Mouse (Mus musculus) limb, embryonic 10.5 days (tissue): ENCODE data around the gene Lrrc63. TPM values are rescaled to one million over a fixed set of nuclear protein-coding genes. Genes with fewer than 3 reads are reported as not detected.

ENCODE experiments used
- DNase-seq: peaks from one replicate; pipeline ENCODE4 v3.0.0-alpha.2; 2017; ENCODE audit warnings: low spot score
- H3K27ac ChIP-seq: fragments of 300-500 bp; sonication (generic); 2 replicates; pipeline ENCODE4 v1.5.1; 2016; ENCODE audit warnings: mild to moderate bottlenecking
- H3K27me3 ChIP-seq: fragments of 300-500 bp; sonication (generic); 2 replicates; pipeline ENCODE4 v1.6.1; 2016; ENCODE audit warnings: low read depth, mild to moderate bottlenecking; ENCODE audit not compliant: poor library complexity, severe bottlenecking
- H3K36me3 ChIP-seq: fragments of 300-500 bp; sonication (generic); 2 replicates; pipeline ENCODE4 v1.6.1; 2016; ENCODE audit warnings: mild to moderate bottlenecking, moderate library complexity
- H3K4me1 ChIP-seq: fragments of 300-500 bp; sonication (generic); 2 replicates; pipeline ENCODE4 v1.6.1; 2016
- H3K4me3 ChIP-seq: fragments of 300-500 bp; sonication (generic); 2 replicates; pipeline ENCODE4 v1.5.1; 2016; ENCODE audit warnings: mild to moderate bottlenecking, moderate library complexity
- H3K9me3 ChIP-seq: fragments of 300-500 bp; sonication (generic); replicated peaks from 2 replicates; pipeline ENCODE4 v1.6.1; 2016; ENCODE audit warnings: mild to moderate bottlenecking
- WGBS: fragments of 180-500 bp; shearing (Covaris S2); methylation state at CpG from one replicate; pipeline ENCODE4 v1.1.7; 2016; 5-methylcytosine and 5-hydroxymethylcytosine counted together
- polyA plus RNA-seq: library from polyadenylated mRNA; unstranded; fragments of >200 nt; fragmentation: Nextera tagmentation; extraction: Ambion mirVana; gene quantifications from 2 replicates; pipeline ENCODE4 v1.2.1, GENCODE M21; 2016

Lrrc63 gene
- polyA plus RNA-seq, 1 experiment from 2014 or later, result 0.05 TPM

- no peaks in the 10 kb centered on the region for H3K36me3 ChIP-seq
- H3K4me3 ChIP-seq, result no peak overlapping the region
- no peaks in the 10 kb centered on the region for H3K9me3 ChIP-seq
- no peak overlapping the region for H3K27ac ChIP-seq
- no peaks in the 10 kb centered on the region for H3K4me1 ChIP-seq
- no peak for DNase-seq
- 71% methylated on average over 8 of the region's 8 CpGs for WGBS
- no peaks in the 10 kb centered on the region for H3K27me3 ChIP-seq
Measured at GRCm38 (mm10) chr14:75052451-75052850, 78.2 kb downstream of the Lrrc63 start.

- no peaks in the 10 kb centered on the region for H3K27me3 ChIP-seq
- no peaks in the 10 kb centered on the region for H3K36me3 ChIP-seq
- H3K4me1 ChIP-seq, result no peaks in the 10 kb centered on the region
- H3K4me3 ChIP-seq, result no peak overlapping the region
- no peak for DNase-seq
- H3K27ac ChIP-seq, result no peak overlapping the region
- WGBS, result 79% methylated on average over 7 of the region's 7 CpGs
- no peaks in the 10 kb centered on the region for H3K9me3 ChIP-seq
Measured at GRCm38 (mm10) chr14:75045184-75045583, 85.5 kb downstream of the Lrrc63 start.

- Histone ChIP-seq H3K4me3 (no peak overlapping the region), H3K9me3 (no peaks in the 10 kb centered on the region), H3K36me3 (no peaks in the 10 kb centered on the region), H3K27me3 (no peaks in the 10 kb centered on the region), H3K4me1 (no peaks in the 10 kb centered on the region), H3K27ac (no peak overlapping the region)
- DNase-seq, result peak; percentile 43
- 60% methylated on average over 11 of the region's 11 CpGs for WGBS
Measured at GRCm38 (mm10) chr14:75035431-75035830, 95.2 kb downstream of the Lrrc63 start.

Other genes with a start within 250 kb of the Lrrc63 start
- 7.0 and 9.9 TPM in 2 replicates for gene Lrch1, start 183.0 kb downstream of the Lrrc63 start, polyA plus RNA-seq
- 0.10 and 0.30 TPM in 2 replicates for gene Rubcnl, start 114.9 kb downstream of the Lrrc63 start, polyA plus RNA-seq
- 20.4 and 20.9 TPM in 2 replicates for gene Lcp1, start 220 bp upstream of the Lrrc63 start, polyA plus RNA-seq
- not detected in 2 replicates for gene Cpb2, start 111.4 kb upstream of the Lrrc63 start, polyA plus RNA-seq
- gene Zc3h13, start 153.5 kb upstream of the Lrrc63 start, polyA plus RNA-seq, result 34.0 and 38.9 TPM in 2 replicates